Mouse (Mus musculus) heart, embryonic 16.5 days (tissue): ENCODE measurements around the gene Rtkn. TPM values are rescaled to one million over a fixed set of nuclear protein-coding genes. Genes with fewer than 3 reads are reported as not detected.
A peak's percentile ranks its signal among the peaks of the same experiment; 100 is the strongest.

Source experiments
- ATAC-seq: fragments of 200-750 bp; cut with Nextera tagmentation; replicated peaks from 2 replicates; pipeline ENCODE4 v1.8.0; 2017; ENCODE audit warnings: moderate number of reproducible peaks; ENCODE audit not compliant: insufficient read depth, low FRiP score; ENCODE audit errors: extremely low read depth
- H3K27ac ChIP-seq: fragments of 300-500 bp; sonication (generic); 2 replicates; pipeline ENCODE4 v1.5.1; 2014; ENCODE audit warnings: mild to moderate bottlenecking, low read length, control low read depth, moderate library complexity
- H3K27me3 ChIP-seq: fragments of 300-500 bp; sonication (generic); 2 replicates; pipeline ENCODE4 v1.6.1; 2014; ENCODE audit warnings: low read length, mixed read lengths; ENCODE audit not compliant: control insufficient read depth, insufficient read depth
- H3K36me3 ChIP-seq: fragments of 300-500 bp; sonication (generic); 2 replicates; pipeline ENCODE4 v1.6.1; 2014; ENCODE audit not compliant: control insufficient read depth, insufficient read depth
- H3K4me1 ChIP-seq: fragments of 300-500 bp; sonication (generic); 2 replicates; pipeline ENCODE4 v1.6.1; 2014; ENCODE audit warnings: low read length, mixed read lengths; ENCODE audit not compliant: control insufficient read depth, insufficient read depth
- H3K4me2 ChIP-seq: fragments of 300-500 bp; sonication (generic); 2 replicates; pipeline ENCODE4 v1.6.1; 2014; ENCODE audit warnings: low read depth, mild to moderate bottlenecking, control low read depth, low read length
- H3K4me3 ChIP-seq: fragments of 300-500 bp; sonication (generic); 2 replicates; pipeline ENCODE4 v1.5.1; 2014; ENCODE audit warnings: mild to moderate bottlenecking, control low read depth, low read length
- H3K9ac ChIP-seq: fragments of 300-500 bp; sonication (generic); 2 replicates; pipeline ENCODE4 v1.6.1; 2014; ENCODE audit warnings: low read length, control low read depth
- H3K9me3 ChIP-seq: fragments of 300-500 bp; sonication (generic); replicated peaks from 2 replicates; pipeline ENCODE4 v1.6.1; 2016; ENCODE audit warnings: low read length; ENCODE audit not compliant: control insufficient read depth
- WGBS: fragments of 180-500 bp; shearing (Covaris S2); extraction: QIAGEN DNeasy Blood & Tissue Kit; methylation state at CpG from one replicate; pipeline ENCODE4 v1.1.7; 2014; 5-methylcytosine and 5-hydroxymethylcytosine counted together
- microRNA counts: library from miRNA; unstranded; fragments of <30 nt; microRNA quantifications from one replicate; lab custom pipeline; 2016
- microRNA-seq: library from miRNA; unstranded; fragments of <30 nt; microRNA quantifications from one replicate; pipeline ENCODE4, GENCODE M21; 2017
- polyA plus RNA-seq: library from polyadenylated mRNA; unstranded; fragments of >200 nt; fragmentation: Nextera tagmentation; extraction: Ambion mirVana; gene quantifications from 2 replicates; pipeline ENCODE4 v1.2.1, GENCODE M21; 2015

The Rtkn gene
- polyA plus RNA-seq, 1 experiment from 2014 or later = 21.1 TPM

DNA sequence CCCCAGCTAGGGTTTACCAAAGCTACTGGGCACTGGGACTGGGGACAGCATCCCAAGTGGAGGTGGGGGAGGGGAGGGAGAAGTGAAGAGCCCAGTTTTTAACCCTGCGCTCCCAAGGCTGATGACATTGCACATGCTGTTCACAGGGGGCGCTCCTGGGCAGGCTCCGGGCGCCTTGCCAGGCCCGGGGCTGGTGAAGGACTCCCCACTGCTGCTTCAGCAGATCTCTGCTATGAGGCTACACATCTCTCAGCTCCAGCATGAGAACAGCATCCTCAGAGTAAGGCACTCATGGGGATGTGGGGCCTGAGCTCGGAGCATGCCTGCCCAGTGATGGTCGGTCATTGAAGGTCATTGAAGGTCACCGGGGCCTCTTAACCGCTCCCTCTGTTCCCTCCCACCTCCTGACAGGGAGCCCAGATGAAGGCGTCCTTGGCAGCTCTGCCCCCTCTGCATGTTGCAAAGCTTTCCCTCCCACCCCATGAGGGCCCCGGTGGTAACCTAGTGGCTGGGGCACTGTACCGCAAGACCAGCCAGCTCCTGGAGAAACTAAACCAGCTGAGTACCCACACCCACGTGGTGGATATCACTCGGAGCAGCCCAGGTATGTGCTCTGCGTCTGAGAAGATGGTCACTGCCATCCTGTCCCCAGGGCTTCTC, 62.2 kb downstream of the Rtkn start:
- no peak overlapping the region for H3K4me2 ChIP-seq
- no peaks in the 10 kb centered on the region for H3K9me3 ChIP-seq
- peak; percentile 49 for ATAC-seq
- peaks cover 67% of the 10 kb centered on the region for H3K36me3 ChIP-seq
- WGBS = 44% methylated on average over 15 of the region's 15 CpGs
- no peak overlapping the region for H3K4me3 ChIP-seq
- no peak overlapping the region for H3K9ac ChIP-seq
- H3K27ac ChIP-seq = peak overlapping the region; percentile 29; the same call in 1 of the 2 replicates
- peaks cover 10% of the 10 kb centered on the region for H3K4me1 ChIP-seq
- no peaks in the 10 kb centered on the region for H3K27me3 ChIP-seq

MicroRNAs encoded within 50 kb of the gene (microRNA counts, 519-probe panel; counts per million panel counts)
- microRNA mmu-miR-3470a+mmu-miR-3470b (lab: Ali Mortazavi, UCI) = 1,946 counts per million, percentile 19 among the panel's probes with 10 or more counts

Small RNAs within 50 kb of the gene (microRNA-seq; reads per million reads assigned to microRNA genes)
- gene Mir3470a = not detected

Other genes starting within 250 kb of the Rtkn start
- 0.53 and 1.2 TPM in 2 replicates for gene Sema4f, start 195.7 kb upstream of the Rtkn start, polyA plus RNA-seq
- gene M1ap, start 188.6 kb upstream of the Rtkn start, polyA plus RNA-seq = 0.69 and 0.71 TPM in 2 replicates
- 8.5 and 9.5 TPM in 2 replicates for gene Dok1, start 102.0 kb upstream of the Rtkn start, polyA plus RNA-seq
- gene Loxl3, start 101.3 kb upstream of the Rtkn start, polyA plus RNA-seq = 8.0 and 8.3 TPM in 2 replicates
- gene Aup1, start 80.9 kb upstream of the Rtkn start, polyA plus RNA-seq = 140 and 148 TPM in 2 replicates
- 81.8 and 94.5 TPM in 2 replicates for gene Htra2, start 80.2 kb upstream of the Rtkn start, polyA plus RNA-seq
- 0.57 and 0.75 TPM in 2 replicates for gene Dqx1, start 77.6 kb upstream of the Rtkn start, polyA plus RNA-seq
- 0.27 and 0.45 TPM in 2 replicates for gene Tlx2, start 65.2 kb upstream of the Rtkn start, polyA plus RNA-seq
- gene Pcgf1, start 57.6 kb upstream of the Rtkn start, polyA plus RNA-seq = 16.6 and 18.0 TPM in 2 replicates
- 0.35 and 0.40 TPM in 2 replicates for gene Lbx2, start 49.1 kb upstream of the Rtkn start, polyA plus RNA-seq
- 2.0 and 2.6 TPM in 2 replicates for gene Ccdc142, start 33.9 kb upstream of the Rtkn start, polyA plus RNA-seq
- gene Gm42688, start 33.8 kb upstream of the Rtkn start, polyA plus RNA-seq = 1.9 and 2.2 TPM in 2 replicates
- 165 and 169 TPM in 2 replicates for gene Mrpl53, start 26.4 kb upstream of the Rtkn start, polyA plus RNA-seq
- 14.0 and 23.9 TPM in 2 replicates for gene Mogs, start 20.0 kb upstream of the Rtkn start, polyA plus RNA-seq
- gene Wbp1, start 13.9 kb upstream of the Rtkn start, polyA plus RNA-seq = 96.1 and 98.3 TPM in 2 replicates
- 7.4 and 8.1 TPM in 2 replicates for gene Ino80b, start 10.0 kb upstream of the Rtkn start, polyA plus RNA-seq
- gene Wdr54, start 20.9 kb downstream of the Rtkn start, polyA plus RNA-seq = 3.8 and 5.4 TPM in 2 replicates
- gene 1700003E16Rik, start 20.9 kb downstream of the Rtkn start, polyA plus RNA-seq = 1.5 and 2.2 TPM in 2 replicates
- 76.9 and 78.1 TPM in 2 replicates for gene Dctn1, start 30.5 kb downstream of the Rtkn start, polyA plus RNA-seq
- gene Slc4a5, start 84.4 kb downstream of the Rtkn start, polyA plus RNA-seq = 0.17 and 0.50 TPM in 2 replicates
- 26.9 and 28.3 TPM in 2 replicates for gene Mthfd2, start 190.4 kb downstream of the Rtkn start, polyA plus RNA-seq
- 35.4 and 35.8 TPM in 2 replicates for gene Mob1a, start 190.6 kb downstream of the Rtkn start, polyA plus RNA-seq
- gene Bola3, start 213.7 kb downstream of the Rtkn start, polyA plus RNA-seq = 259 and 264 TPM in 2 replicates